Mouse (Mus musculus): ENCODE results near the gene St3gal2.

DNA sequence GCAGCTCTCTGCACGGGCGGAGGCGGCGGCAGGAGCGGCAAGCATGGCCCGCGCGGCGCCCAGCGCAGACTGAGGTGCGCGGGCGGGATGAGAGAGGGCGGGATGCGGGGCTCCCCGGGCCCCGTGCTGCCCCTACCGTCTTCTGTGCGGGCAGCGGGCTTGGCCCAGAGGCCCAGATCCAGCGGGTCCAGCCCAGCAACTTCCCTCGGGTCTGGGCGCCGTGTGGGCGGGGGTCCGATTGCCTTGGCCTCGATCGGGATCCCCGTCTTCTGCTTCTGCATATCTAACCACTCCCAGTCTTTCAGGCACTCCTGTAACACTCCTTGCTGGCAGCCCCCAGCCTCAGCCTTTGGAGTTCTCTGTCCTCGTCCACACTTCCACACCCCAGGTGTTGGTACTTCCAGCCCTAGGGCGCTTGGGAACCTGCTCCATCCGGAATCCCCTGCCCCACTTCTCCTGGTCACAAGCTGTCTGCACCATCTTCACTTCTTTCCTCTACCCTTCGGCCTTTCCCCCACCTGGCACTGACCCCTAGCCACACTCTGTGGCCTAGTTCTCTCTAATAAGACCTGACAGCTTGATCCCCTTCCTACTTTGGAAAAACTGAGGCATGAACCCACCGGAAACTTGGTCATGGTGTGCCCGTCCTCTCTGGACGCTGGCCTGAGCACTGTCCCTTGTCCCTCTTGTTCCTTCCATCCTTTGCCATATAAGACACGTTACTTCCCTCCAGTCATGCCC lies 480 bp downstream of the St3gal2 start:
- TF ChIP-seq CTCF (IDR thresholded peaks at IDR 0.05; ENCODE audit: borderline replicate concordance, insufficient read depth, low read length) = no peak
- peak; percentile 24; the same call in 1 of the 2 replicates for TF ChIP-seq POLR2A (IDR thresholded peaks at IDR 0.05; ENCODE audit: low read depth, low read length)
